Mouse (Mus musculus) thymus, postnatal 14 days (tissue): ENCODE measurements around the gene Hhat.
A peak's percentile ranks its signal among the peaks of the same experiment; 100 is the strongest.

Experiments used
- DNase-seq: peaks from one replicate; pipeline ENCODE4 v3.0.0; 2021

Gene Hhat

GRCm38 (mm10) chr1:192478176-192478575 lies 292.8 kb downstream of the Hhat start:
- DNase-seq: no peak

DNA sequence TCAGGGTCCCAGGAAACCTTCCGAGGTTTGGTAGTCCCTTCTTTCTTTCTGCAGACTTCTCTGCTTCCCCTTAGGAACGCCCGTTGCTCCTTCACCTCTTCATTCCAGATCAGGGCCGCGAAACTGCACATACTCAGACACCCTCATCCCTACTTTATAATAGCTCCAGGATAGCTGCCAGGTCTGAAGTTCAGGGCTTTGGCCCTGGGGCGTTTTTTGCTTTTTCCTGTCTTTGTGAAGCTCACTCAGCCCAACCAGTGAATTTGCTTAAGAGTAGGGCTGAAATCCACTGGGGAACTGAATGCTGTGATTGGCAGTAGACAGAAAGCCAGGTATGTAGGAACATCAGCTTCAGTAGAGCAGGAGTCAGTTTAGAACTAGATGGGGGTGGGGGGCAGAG lies 293.5 kb downstream of the Hhat start:
- DNase-seq: no peak

DNA sequence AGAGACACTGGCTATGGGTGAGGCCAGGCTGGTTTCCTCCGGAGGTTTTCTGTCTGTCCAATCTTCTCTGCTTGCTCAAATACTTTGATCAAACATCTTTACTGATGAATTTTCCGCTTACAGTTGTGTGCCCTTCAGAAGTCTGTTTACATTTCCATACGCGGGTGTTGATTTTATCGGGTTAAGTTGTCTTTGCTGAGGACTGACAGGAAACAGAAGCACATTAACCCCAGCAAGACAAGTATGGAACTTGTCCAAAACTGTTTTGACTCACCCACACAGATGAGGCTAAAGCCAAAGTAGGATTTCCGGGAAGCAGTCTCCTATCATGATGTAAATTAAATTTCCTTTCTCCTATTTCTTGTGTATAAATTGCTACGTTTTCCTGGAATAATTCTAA lies 294.3 kb downstream of the Hhat start:
- DNase-seq: no peak

GRCm38 (mm10) chr1:192473134-192473533 lies 297.9 kb downstream of the Hhat start:
- DNase-seq: no peak

DNA sequence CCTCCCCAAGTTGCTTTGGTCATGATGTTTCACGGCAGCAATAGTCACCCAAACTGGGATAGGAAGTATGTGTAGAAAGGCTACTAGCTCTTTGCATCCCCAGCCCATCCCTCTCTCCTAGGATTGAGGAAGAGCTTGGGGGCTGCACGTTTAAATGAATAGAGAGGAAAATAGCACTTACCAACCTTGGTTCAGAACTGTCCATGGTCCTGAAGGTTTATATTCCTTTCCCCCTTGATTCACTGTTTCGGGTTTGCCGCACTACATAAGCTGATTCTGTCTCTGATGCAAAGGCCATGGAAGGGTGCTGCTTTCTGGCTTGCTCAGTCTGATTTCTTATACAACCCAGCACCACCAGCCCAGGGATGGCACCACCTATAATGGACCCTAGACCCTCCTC lies 298.7 kb downstream of the Hhat start:
- no peak for DNase-seq

- no peak for DNase-seq
Observed at GRCm38 (mm10) chr1:192463732-192464131, 307.3 kb downstream of the Hhat start.

GRCm38 (mm10) chr1:192457526-192458206 lies 313.4 kb downstream of the Hhat start:
- peak; percentile 29 for DNase-seq

DNA sequence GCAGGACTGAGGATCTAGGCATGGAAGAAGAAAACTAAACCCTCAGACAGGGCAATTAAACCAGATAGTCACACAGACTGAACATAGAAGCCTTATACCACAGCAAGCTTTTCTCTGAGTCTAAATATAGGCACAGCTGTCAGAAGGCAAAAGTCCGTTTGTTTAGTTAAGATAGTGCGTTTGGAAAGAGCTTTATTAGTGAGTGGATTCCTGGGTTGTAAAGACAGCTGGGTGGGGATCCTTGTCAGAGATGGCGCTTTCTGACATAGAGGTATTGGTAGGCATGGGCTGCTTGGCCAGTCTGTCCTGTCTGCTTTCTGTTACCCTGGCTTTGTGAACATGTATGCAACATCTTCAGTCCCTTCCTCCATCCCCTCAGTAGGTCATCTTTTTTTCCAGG lies 314.0 kb downstream of the Hhat start:
- DNase-seq: no peak

DNA sequence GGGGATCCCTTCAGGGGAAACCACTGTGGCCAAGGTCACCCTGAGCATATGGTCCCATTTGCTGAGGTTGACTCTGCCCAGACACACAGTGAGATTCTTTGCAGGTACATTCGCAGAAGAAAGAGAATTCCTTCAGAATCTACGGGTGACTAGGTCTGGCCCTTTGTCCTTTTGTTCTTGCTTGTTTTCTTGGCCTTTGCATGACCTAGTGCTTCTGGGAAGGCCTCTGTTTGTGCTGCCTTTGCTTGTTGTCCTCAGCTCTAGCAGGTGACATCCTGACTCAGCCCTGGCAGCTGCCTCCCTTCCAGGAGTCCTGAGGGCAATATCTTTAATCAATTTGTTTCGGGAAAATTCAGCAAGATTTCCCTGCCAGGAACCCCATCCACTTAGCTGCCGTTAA lies 316.0 kb downstream of the Hhat start:
- no peak for DNase-seq

- no peak for DNase-seq
Observed at GRCm38 (mm10) chr1:192454501-192454900, 316.5 kb downstream of the Hhat start.

GRCm38 (mm10) chr1:192451722-192452121 lies 319.3 kb downstream of the Hhat start:
- DNase-seq: no peak

DNA sequence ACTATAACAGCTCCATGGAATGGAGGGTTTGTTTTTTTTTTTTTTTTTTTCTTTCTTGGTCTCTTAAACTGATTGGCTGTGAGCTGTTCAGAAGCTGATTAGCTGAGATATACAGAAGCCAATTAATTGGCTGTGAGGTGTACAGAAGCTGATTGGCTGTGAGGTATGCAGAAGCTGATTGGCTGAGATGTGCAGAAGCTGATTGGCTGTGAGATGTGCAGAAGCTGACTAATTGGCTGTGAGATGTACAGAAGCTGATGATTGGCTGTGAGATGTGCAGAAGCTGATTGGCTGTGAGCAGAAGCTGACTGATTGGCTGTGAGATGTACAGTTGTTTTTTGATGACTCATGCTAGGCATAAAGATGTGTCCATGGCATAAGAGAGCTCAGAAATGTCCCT lies 320.6 kb downstream of the Hhat start:
- DNase-seq: no peak

- DNase-seq: no peak
Observed at GRCm38 (mm10) chr1:192449572-192450351, 321.3 kb downstream of the Hhat start.

- DNase-seq: no peak
Observed at GRCm38 (mm10) chr1:192448512-192448911, 322.5 kb downstream of the Hhat start.

DNA sequence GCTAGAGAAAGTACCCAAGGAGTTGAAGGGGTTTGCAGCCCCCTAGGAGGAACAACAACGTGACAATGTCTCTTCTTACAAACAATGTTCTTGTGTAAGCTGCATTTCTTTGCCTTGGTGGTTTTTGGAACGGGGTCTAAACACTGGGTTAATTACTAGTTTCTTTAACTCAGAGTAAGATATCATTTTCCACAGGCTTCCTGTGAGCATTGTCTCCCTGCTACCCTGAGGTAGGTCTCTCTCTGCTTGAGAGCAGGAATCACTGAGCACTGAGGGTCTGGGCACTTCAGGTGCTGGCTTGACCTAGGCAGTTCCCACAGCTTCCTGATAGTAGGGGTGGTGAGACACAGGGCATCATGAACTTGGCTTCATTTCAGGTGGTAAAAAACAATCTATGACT lies 323.4 kb downstream of the Hhat start:
- no peak for DNase-seq
